Mouse (Mus musculus) intestine, postnatal 0 days (tissue): ENCODE results near the gene Tmem51. TPM values are rescaled to one million over a fixed set of nuclear protein-coding genes. Genes with fewer than 3 reads are reported as not detected.

Experiments
- ATAC-seq: fragments of 200-750 bp; cut with Nextera tagmentation; 2 replicates; pipeline ENCODE4 v1.8.0; 2017; ENCODE audit warnings: mild to moderate bottlenecking, moderate TSS enrichment, moderate library complexity
- H3K27ac ChIP-seq: fragments of 300-500 bp; sonication (generic); 2 replicates; pipeline ENCODE4 v1.5.1; 2014; ENCODE audit warnings: mild to moderate bottlenecking, low read depth, low read length, moderate library complexity
- H3K27me3 ChIP-seq: fragments of 300-500 bp; sonication (generic); replicated peaks from 2 replicates; pipeline ENCODE4 v1.6.1; 2014; ENCODE audit warnings: low read length, mixed read lengths; ENCODE audit not compliant: control insufficient read depth, insufficient read depth
- H3K36me3 ChIP-seq: fragments of 300-500 bp; sonication (generic); 2 replicates; pipeline ENCODE4 v1.6.1; 2014; ENCODE audit warnings: mild to moderate bottlenecking, moderate library complexity; ENCODE audit not compliant: control insufficient read depth, insufficient read depth
- H3K4me1 ChIP-seq: fragments of 300-500 bp; sonication (generic); replicated peaks from 2 replicates; pipeline ENCODE4 v1.6.1; 2014; ENCODE audit warnings: antibody characterized with exemption, low read length, mixed read lengths; ENCODE audit not compliant: control insufficient read depth, insufficient read depth
- H3K4me2 ChIP-seq: fragments of 300-500 bp; sonication (generic); replicated peaks from 2 replicates; pipeline ENCODE4 v1.6.1; 2014; ENCODE audit warnings: low read depth, mild to moderate bottlenecking, moderate library complexity
- H3K4me3 ChIP-seq: fragments of 300-500 bp; sonication (generic); 2 replicates; pipeline ENCODE4 v1.5.1; 2014; ENCODE audit warnings: low read depth, low read length
- H3K9ac ChIP-seq: fragments of 300-500 bp; sonication (generic); 2 replicates; pipeline ENCODE4 v1.6.1; 2014; ENCODE audit warnings: mild to moderate bottlenecking, low read depth, low read length
- H3K9me3 ChIP-seq: fragments of 300-500 bp; sonication (generic); 2 replicates; pipeline ENCODE4 v1.6.1; 2016; ENCODE audit warnings: mixed run types; ENCODE audit not compliant: control insufficient read depth
- CTCF ChIP-seq: sonication (generic); IDR thresholded peaks from 2 replicates; pipeline ENCODE4 v1.5.1; 2016; ENCODE audit warnings: low read depth, mild to moderate bottlenecking, control low read depth, antibody characterized with exemption, moderate library complexity
- WGBS: fragments of 180-500 bp; shearing (Covaris S2); extraction: QIAGEN DNeasy Blood & Tissue Kit; methylation state at CpG from one replicate; pipeline ENCODE4 v1.1.7; 2014; 5-methylcytosine and 5-hydroxymethylcytosine counted together
- polyA plus RNA-seq: library from polyadenylated mRNA; unstranded; fragments of >200 nt; fragmentation: Nextera tagmentation; extraction: Ambion mirVana; gene quantifications from 2 replicates; pipeline ENCODE4 v1.2.1, GENCODE M21; 2015

Tmem51 gene
- polyA plus RNA-seq, 1 experiment from 2014 or later, result 212 TPM

DNA sequence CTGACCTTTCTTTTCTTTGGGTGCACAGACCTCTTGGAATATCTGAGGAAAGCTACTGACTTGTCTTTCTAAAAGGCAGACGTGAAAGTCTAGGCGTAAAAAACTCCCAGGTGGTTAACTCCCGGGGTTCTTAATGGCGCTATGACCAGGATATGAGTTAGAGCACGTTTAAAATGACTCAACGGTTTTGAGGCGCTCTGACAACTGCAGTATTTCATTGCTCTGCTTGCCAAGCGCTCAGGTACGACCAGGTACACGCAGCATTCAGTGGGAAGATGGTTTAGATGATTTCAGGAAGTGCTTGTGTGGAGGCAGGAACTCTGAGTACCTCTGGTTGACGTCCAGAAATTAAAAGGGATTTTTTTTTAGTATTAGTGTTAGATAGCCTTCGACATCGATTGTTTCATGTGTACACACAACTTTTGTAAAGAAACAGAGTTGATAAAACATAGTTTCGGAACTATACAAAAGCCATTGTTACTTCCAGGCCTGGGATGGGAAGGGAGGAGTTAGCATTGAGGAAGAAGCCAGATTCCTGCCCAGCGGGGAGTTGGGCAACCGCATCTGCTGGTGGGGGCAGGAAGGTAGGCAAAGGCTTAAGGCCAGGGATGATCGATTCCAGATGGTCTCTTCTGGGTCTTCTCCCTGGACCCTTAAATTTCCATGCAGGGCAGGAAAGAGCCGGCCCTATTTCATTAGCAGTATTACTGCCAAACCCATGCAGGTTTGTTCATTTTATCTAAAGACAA is 12.7 kb downstream of the Tmem51 start:
- ATAC-seq, result peak; percentile 57
- Histone ChIP-seq H3K4me2 (peak overlapping the region; percentile 17; the same call in 1 of the 2 replicates), H3K4me1 (peaks cover 10% of the 10 kb centered on the region; the same call in 1 of the 2 replicates)

DNA sequence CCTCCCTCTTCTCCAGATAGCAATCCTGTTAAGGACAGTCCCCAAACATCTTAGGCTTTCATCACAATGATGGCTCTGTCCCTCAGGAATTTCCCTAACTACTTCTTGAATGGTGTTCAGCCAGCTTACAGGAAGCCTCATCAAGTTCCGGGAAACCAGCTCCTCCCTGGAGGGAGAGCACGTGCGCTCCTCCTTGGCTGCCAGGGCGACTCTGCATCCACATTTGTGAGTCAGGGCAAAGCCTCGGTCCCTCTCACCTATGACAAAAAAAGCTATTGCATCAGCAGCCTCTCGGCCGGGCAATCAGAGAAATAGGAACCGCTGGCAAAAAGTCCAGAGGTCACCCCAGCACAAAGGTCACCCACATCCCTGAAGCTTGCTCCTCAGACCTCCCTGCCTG is 13.3 kb downstream of the Tmem51 start:
- Histone ChIP-seq H3K4me1 (peaks cover 16% of the 10 kb centered on the region; the same call in 1 of the 2 replicates), H3K27ac (peak overlapping the region; percentile 61), H3K4me3 (no peak overlapping the region), H3K36me3 (peaks cover 4% of the 10 kb centered on the region), H3K4me2 (peak overlapping the region; percentile 17; the same call in 1 of the 2 replicates), H3K9me3 (no peaks in the 10 kb centered on the region), H3K27me3 (no peaks in the 10 kb centered on the region), H3K9ac (no peak overlapping the region)
- WGBS, result 10% methylated on average over 8 of the region's 8 CpGs
- no peak for TF ChIP-seq CTCF
- ATAC-seq, result peak; percentile 66

More for the DNA sequence above, 12.7 kb downstream of the Tmem51 start:
- TF ChIP-seq CTCF, result no peak
- H3K27ac ChIP-seq, result peak overlapping the region; percentile 61
- no peaks in the 10 kb centered on the region for H3K9me3 ChIP-seq
- WGBS, result 14% methylated on average over 18 of the region's 18 CpGs
- H3K36me3 ChIP-seq, result peaks cover 4% of the 10 kb centered on the region
- no peak overlapping the region for H3K9ac ChIP-seq
- H3K27me3 ChIP-seq, result no peaks in the 10 kb centered on the region
- H3K4me3 ChIP-seq, result no peak overlapping the region

DNA sequence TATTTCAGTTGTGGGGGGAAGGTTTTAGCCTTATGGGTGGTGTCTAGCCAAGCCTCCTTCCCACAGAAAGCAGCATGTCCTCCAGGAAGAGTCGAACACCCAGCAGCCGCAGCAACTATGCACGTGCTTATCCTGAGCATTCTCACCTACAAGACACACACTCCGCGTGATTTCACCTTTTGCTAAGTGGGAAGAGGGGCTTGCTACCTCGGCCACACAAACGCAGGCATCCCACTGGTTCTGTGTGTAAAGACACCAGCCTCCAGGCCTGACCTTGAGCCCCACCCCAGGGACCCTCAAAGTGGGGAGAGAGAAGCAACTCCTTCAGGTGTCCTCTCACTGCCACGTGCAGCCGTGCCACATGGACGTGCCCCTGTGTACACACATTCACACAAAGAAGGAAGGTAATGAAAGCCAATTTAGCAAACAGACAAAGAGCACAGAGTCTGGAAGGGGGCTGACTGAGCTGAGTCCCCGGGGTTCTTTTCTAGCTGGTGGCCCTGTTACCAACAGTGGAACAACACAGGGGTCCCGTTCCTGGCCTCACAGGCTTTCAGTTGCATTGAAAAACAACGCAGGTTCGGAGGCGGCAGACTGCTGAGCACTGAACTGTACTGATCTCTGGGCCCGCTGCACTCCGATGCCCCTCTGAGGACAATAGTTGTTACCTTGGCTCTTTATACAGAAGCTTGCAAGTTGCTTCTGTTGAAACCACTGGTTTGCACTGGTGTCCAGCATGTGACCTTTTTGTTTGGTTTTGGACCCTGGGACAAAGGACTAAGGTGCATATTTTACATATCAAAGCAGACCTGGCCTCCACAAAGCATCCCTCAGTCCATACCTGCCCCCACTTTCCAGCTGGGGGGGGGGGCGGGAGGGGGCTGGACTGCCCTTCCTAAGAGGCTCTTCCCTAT is 14.9 kb downstream of the Tmem51 start:
- Histone ChIP-seq H3K36me3 (peaks cover 4% of the 10 kb centered on the region), H3K27me3 (no peaks in the 10 kb centered on the region), H3K27ac (no peak overlapping the region), H3K9ac (no peak overlapping the region), H3K4me2 (no peak overlapping the region), H3K9me3 (no peaks in the 10 kb centered on the region), H3K4me1 (peaks cover 18% of the 10 kb centered on the region; the same call in 1 of the 2 replicates), H3K4me3 (no peak overlapping the region)
- TF ChIP-seq CTCF, result no peak
- WGBS, result 52% methylated on average over 18 of the region's 18 CpGs
- no peak for ATAC-seq

DNA sequence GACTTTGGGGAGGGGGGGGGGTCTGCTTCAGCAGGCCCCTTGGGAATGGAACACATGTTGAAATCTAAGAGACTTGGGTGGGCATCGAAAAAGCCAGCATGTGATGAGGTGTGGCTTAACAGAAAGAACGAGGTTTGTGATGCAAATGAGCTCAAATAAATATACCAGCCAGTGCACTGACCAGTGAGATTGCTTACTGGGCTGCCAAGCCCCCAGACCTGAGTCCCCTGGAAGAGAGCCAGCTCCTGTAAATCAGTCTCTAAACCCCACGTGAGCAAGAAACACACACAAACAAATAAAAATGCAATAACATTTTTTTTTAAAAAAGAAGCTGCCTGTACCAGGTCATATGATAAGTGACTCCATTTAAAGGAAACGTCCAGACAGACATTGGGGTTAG is 17.5 kb downstream of the Tmem51 start:
- no peak for TF ChIP-seq CTCF
- no peak overlapping the region for H3K4me3 ChIP-seq
- H3K4me2 ChIP-seq, result no peak overlapping the region
- no peak for ATAC-seq
- peaks cover 21% of the 10 kb centered on the region; the same call in 1 of the 2 replicates for H3K4me1 ChIP-seq
- H3K27ac ChIP-seq, result no peak overlapping the region
- H3K9me3 ChIP-seq, result no peaks in the 10 kb centered on the region
- WGBS, result 52% methylated on average over 4 of the region's 4 CpGs
- peaks cover 4% of the 10 kb centered on the region for H3K36me3 ChIP-seq
- no peak overlapping the region for H3K9ac ChIP-seq
- H3K27me3 ChIP-seq, result no peaks in the 10 kb centered on the region

DNA sequence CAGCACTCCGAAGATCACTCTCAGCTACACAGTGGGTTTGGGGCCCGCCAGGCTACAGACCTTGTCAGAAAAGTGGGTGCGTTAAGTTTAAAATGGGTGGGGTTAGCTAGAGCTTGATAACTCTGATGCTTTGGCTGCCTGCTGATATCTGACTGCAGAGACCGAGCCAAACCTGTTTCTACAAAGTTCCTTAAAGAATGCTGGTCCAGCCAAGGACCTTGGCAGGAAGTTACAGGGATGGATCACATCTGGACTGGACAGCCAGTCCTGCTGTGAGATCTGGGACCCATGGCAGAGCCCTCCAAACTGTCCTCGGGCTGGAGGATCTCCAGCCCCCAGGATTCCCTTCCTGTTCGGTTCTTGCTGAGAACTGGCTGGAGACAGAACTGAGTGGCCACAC is 18.3 kb downstream of the Tmem51 start:
- Histone ChIP-seq H3K27ac (peak overlapping the region; percentile 57; the same call in 1 of the 2 replicates), H3K4me1 (peaks cover 20% of the 10 kb centered on the region; the same call in 1 of the 2 replicates), H3K4me3 (no peak overlapping the region), H3K36me3 (peaks cover 4% of the 10 kb centered on the region), H3K9me3 (no peaks in the 10 kb centered on the region), H3K4me2 (peak overlapping the region; percentile 30), H3K9ac (no peak overlapping the region), H3K27me3 (no peaks in the 10 kb centered on the region)
- 28% methylated on average over 6 of the region's 6 CpGs for WGBS
- peak; percentile 8 for ATAC-seq
- no peak for TF ChIP-seq CTCF

DNA sequence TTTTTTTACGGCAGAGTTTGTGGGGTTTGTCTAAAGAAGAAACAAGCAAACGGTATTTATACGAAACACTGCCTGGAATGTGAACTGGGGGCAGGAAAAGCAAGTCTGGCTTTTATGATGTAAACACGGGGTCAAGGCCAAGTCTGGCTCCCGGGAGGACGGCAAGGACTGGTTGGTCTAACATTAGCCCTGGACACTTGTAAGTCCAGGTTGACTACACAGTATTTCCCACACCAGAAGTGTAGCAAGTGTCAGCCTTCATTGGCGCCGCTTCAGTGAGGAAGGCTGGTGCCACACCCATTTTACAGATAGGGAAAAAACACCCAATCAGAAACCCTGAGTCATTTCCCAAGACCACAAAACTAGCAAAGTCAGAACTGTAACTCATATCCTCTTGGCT is 18.8 kb downstream of the Tmem51 start:
- no peak; the same call in 1 of the 2 replicates for ATAC-seq
- no peak overlapping the region for H3K4me3 ChIP-seq
- H3K36me3 ChIP-seq, result peaks cover 7% of the 10 kb centered on the region
- TF ChIP-seq CTCF, result no peak
- no peaks in the 10 kb centered on the region for H3K27me3 ChIP-seq
- H3K4me2 ChIP-seq, result 0 out of 2 replicates have a peak overlapping the region, but pooled peaks have one; percentile 30
- no peak overlapping the region for H3K9ac ChIP-seq
- peak overlapping the region; percentile 57; the same call in 1 of the 2 replicates for H3K27ac ChIP-seq
- no peaks in the 10 kb centered on the region for H3K9me3 ChIP-seq
- peaks cover 18% of the 10 kb centered on the region; the same call in 1 of the 2 replicates for H3K4me1 ChIP-seq
- 22% methylated on average over 8 of the region's 8 CpGs for WGBS
